Mouse (Mus musculus) lung, embryonic 14.5 days (tissue): ENCODE measurements around the gene G430095P16Rik. TPM values are rescaled to one million over a fixed set of nuclear protein-coding genes. Genes with fewer than 3 reads are reported as not detected.

Experiments
- ATAC-seq: fragments of 200-750 bp; cut with Nextera tagmentation; 2 replicates; pipeline ENCODE4 v1.8.0; 2017; ENCODE audit warnings: mild to moderate bottlenecking, moderate TSS enrichment, moderate library complexity; ENCODE audit not compliant: insufficient read depth
- DNase-seq: peaks from one replicate; pipeline ENCODE4 v3.0.0-alpha.2; 2015
- H3K27ac ChIP-seq: fragments of 300-500 bp; sonication (generic); 2 replicates; pipeline ENCODE4 v1.5.1; 2014; ENCODE audit warnings: low read depth, mild to moderate bottlenecking, moderate library complexity
- H3K27me3 ChIP-seq: fragments of 300-500 bp; sonication (generic); 2 replicates; pipeline ENCODE4 v1.6.1; 2014; ENCODE audit warnings: low read length, control low read depth; ENCODE audit not compliant: insufficient read depth
- H3K36me3 ChIP-seq: fragments of 300-500 bp; sonication (generic); 2 replicates; pipeline ENCODE4 v1.6.1; 2014; ENCODE audit warnings: control low read depth; ENCODE audit not compliant: insufficient read depth
- H3K4me1 ChIP-seq: fragments of 300-500 bp; sonication (generic); 2 replicates; pipeline ENCODE4 v1.6.1; 2014; ENCODE audit warnings: antibody characterized with exemption, control low read depth; ENCODE audit not compliant: insufficient read depth
- H3K4me2 ChIP-seq: fragments of 300-500 bp; sonication (generic); 2 replicates; pipeline ENCODE4 v1.6.1; 2014; ENCODE audit warnings: mild to moderate bottlenecking
- H3K4me3 ChIP-seq: fragments of 300-500 bp; sonication (generic); 2 replicates; pipeline ENCODE4 v1.5.1; 2014; ENCODE audit warnings: low read depth, low read length
- H3K9ac ChIP-seq: fragments of 300-500 bp; sonication (generic); 2 replicates; pipeline ENCODE4 v1.6.1; 2014
- H3K9me3 ChIP-seq: fragments of 300-500 bp; sonication (generic); 2 replicates; pipeline ENCODE4 v1.6.1; 2016; ENCODE audit warnings: low read depth, low read length, control low read depth
- CTCF ChIP-seq: IDR thresholded peaks from 2 replicates; pipeline ENCODE4 v1.5.1; 2016; ENCODE audit warnings: antibody characterized with exemption, low read depth
- WGBS: fragments of 180-500 bp; shearing (Covaris S2); extraction: QIAGEN DNeasy Blood & Tissue Kit; methylation state at CpG from one replicate; pipeline ENCODE4 v1.1.7; 2014; 5-methylcytosine and 5-hydroxymethylcytosine counted together
- polyA plus RNA-seq: library from polyadenylated mRNA; unstranded; fragments of >200 nt; fragmentation: Nextera tagmentation; extraction: Ambion mirVana; gene quantifications from 2 replicates; pipeline ENCODE4 v1.2.1, GENCODE M21; 2014

The G430095P16Rik gene
- polyA plus RNA-seq, 1 experiment from 2014 or later = 2.8 TPM

- Histone ChIP-seq H3K27me3 (no peaks in the 10 kb centered on the region), H3K9me3 (no peaks in the 10 kb centered on the region), H3K27ac (no peak overlapping the region), H3K4me3 (no peak overlapping the region), H3K4me2 (no peak overlapping the region), H3K9ac (no peak overlapping the region), H3K36me3 (peaks cover 53% of the 10 kb centered on the region), H3K4me1 (no peaks in the 10 kb centered on the region)
- no peak for ATAC-seq
- 59% methylated on average over 4 of the region's 4 CpGs for WGBS
- no peak for DNase-seq
- TF ChIP-seq CTCF = no peak
These were observed 41.3 kb downstream of the G430095P16Rik start for GRCm38 (mm10) chr8:84764100-84764499.

GRCm38 (mm10) chr8:84764870-84765495 lies 42.2 kb downstream of the G430095P16Rik start:
- DNase-seq (no peak), ATAC-seq (no peak)
- Histone ChIP-seq H3K4me1 (no peaks in the 10 kb centered on the region), H3K27me3 (no peaks in the 10 kb centered on the region), H3K36me3 (peaks cover 53% of the 10 kb centered on the region), H3K27ac (no peak overlapping the region), H3K4me3 (no peak overlapping the region), H3K9ac (0 out of 2 replicates have a peak overlapping the region, but pooled peaks have one; percentile 7), H3K4me2 (no peak overlapping the region), H3K9me3 (no peaks in the 10 kb centered on the region)
- no peak for TF ChIP-seq CTCF
- WGBS = 75% methylated on average over 17 of the region's 17 CpGs

- peak overlapping the region; percentile 7; the same call in 1 of the 2 replicates for H3K9ac ChIP-seq
- ATAC-seq (no peak), DNase-seq (no peak)
- H3K4me3 ChIP-seq = no peak overlapping the region
- peaks cover 56% of the 10 kb centered on the region for H3K36me3 ChIP-seq
- H3K27ac ChIP-seq = no peak overlapping the region
- no peaks in the 10 kb centered on the region for H3K27me3 ChIP-seq
- 22% methylated on average over 10 of the region's 10 CpGs for WGBS
- no peak overlapping the region for H3K4me2 ChIP-seq
- no peak for TF ChIP-seq CTCF
- no peaks in the 10 kb centered on the region for H3K9me3 ChIP-seq
- H3K4me1 ChIP-seq = no peaks in the 10 kb centered on the region
These were observed 42.8 kb downstream of the G430095P16Rik start for GRCm38 (mm10) chr8:84765629-84766028.

- Histone ChIP-seq H3K9me3 (no peaks in the 10 kb centered on the region), H3K27ac (0 out of 2 replicates have a peak overlapping the region, but pooled peaks have one; percentile 1), H3K4me3 (no peak overlapping the region), H3K36me3 (peaks cover 59% of the 10 kb centered on the region), H3K4me1 (peaks cover 6% of the 10 kb centered on the region; the same call in 1 of the 2 replicates), H3K9ac (no peak overlapping the region), H3K27me3 (no peaks in the 10 kb centered on the region; the same call in 1 of the 2 replicates), H3K4me2 (no peak overlapping the region)
- no peak for DNase-seq
- TF ChIP-seq CTCF = no peak
- ATAC-seq = no peak
- 58% methylated on average over 9 of the region's 9 CpGs for WGBS
These were observed 43.6 kb downstream of the G430095P16Rik start for GRCm38 (mm10) chr8:84766422-84766821.

- H3K9ac ChIP-seq = no peak overlapping the region
- H3K4me1 ChIP-seq = peaks cover 14% of the 10 kb centered on the region
- TF ChIP-seq CTCF = no peak
- H3K27ac ChIP-seq = no peak overlapping the region
- WGBS = 76% methylated on average over 10 of the region's 10 CpGs
- H3K27me3 ChIP-seq = peaks cover 7% of the 10 kb centered on the region; the same call in 1 of the 2 replicates
- no peak for ATAC-seq
- H3K4me2 ChIP-seq = no peak overlapping the region
- peaks cover 60% of the 10 kb centered on the region for H3K36me3 ChIP-seq
- no peak overlapping the region for H3K4me3 ChIP-seq
- H3K9me3 ChIP-seq = no peaks in the 10 kb centered on the region
- DNase-seq = no peak
These were observed 44.4 kb downstream of the G430095P16Rik start for GRCm38 (mm10) chr8:84767221-84767620.

GRCm38 (mm10) chr8:84768343-84769095 lies 45.7 kb downstream of the G430095P16Rik start:
- Histone ChIP-seq H3K27me3 (peaks cover 10% of the 10 kb centered on the region; the same call in 1 of the 2 replicates), H3K4me2 (no peak overlapping the region), H3K4me1 (peaks cover 19% of the 10 kb centered on the region)

GRCm38 (mm10) chr8:84769324-84769723 lies 46.5 kb downstream of the G430095P16Rik start:
- WGBS = 89% methylated on average over 8 of the region's 8 CpGs
- Histone ChIP-seq H3K27ac (no peak overlapping the region), H3K36me3 (peaks cover 52% of the 10 kb centered on the region), H3K4me1 (peaks cover 19% of the 10 kb centered on the region), H3K27me3 (peaks cover 12% of the 10 kb centered on the region; the same call in 1 of the 2 replicates), H3K9me3 (no peaks in the 10 kb centered on the region), H3K4me3 (no peak overlapping the region), H3K4me2 (no peak overlapping the region), H3K9ac (no peak overlapping the region)
- ATAC-seq (no peak), DNase-seq (no peak)
- TF ChIP-seq CTCF = no peak

More at GRCm38 (mm10) chr8:84768343-84769095, 45.7 kb downstream of the G430095P16Rik start:
- peaks cover 53% of the 10 kb centered on the region for H3K36me3 ChIP-seq
- ATAC-seq = no peak
- H3K4me3 ChIP-seq = no peak overlapping the region
- no peak for DNase-seq
- 88% methylated on average over 14 of the region's 14 CpGs for WGBS
- H3K27ac ChIP-seq = no peak overlapping the region
- H3K9me3 ChIP-seq = no peaks in the 10 kb centered on the region
- TF ChIP-seq CTCF = no peak
- H3K9ac ChIP-seq = no peak overlapping the region
